Mouse (Mus musculus) adipose tissue, adult 10 weeks (tissue): ENCODE measurements around the gene Rbm14. TPM values are rescaled to one million over a fixed set of nuclear protein-coding genes. Genes with fewer than 3 reads are reported as not detected.

Experiments
- polyA plus RNA-seq: library from polyadenylated mRNA; stranded (reverse); fragments of 350-450 nt; fragmentation: Illumina TruSeq; extraction: RNeasy Lipid Tissue Mini Kit (QIAGEN cat#74804); gene quantifications from one replicate; pipeline ENCODE4 v1.2.3, GENCODE M21; 2014; ENCODE audit warnings: low read depth, low replicate concordance

The Rbm14 gene
- 16.7 TPM for polyA plus RNA-seq

GRCm38 (mm10) chr19:4811063-4811908 is at the start of gene Rbm14, which contains the start of gene Gm21992:
Gene Rbm14, minus strand, starts transcription at chr19:4811634.
Gene Gm21992, minus strand, starts transcription at chr19:4811612.

GRCm38 (mm10) chr19:4854552-4855469 is 43.4 kb upstream of the Rbm14 start, which contains the start of gene Ctsf:
Gene Ctsf, plus strand, starts transcription at chr19:4855130.

GRCm38 (mm10) chr19:4839149-4839548 is 27.7 kb upstream of the Rbm14 start, which contains the start of the genes Ccs and Ccdc87:
Gene Ccs, minus strand, starts transcription at chr19:4839332.
Gene Ccdc87, plus strand, starts transcription at chr19:4839366.

DNA sequence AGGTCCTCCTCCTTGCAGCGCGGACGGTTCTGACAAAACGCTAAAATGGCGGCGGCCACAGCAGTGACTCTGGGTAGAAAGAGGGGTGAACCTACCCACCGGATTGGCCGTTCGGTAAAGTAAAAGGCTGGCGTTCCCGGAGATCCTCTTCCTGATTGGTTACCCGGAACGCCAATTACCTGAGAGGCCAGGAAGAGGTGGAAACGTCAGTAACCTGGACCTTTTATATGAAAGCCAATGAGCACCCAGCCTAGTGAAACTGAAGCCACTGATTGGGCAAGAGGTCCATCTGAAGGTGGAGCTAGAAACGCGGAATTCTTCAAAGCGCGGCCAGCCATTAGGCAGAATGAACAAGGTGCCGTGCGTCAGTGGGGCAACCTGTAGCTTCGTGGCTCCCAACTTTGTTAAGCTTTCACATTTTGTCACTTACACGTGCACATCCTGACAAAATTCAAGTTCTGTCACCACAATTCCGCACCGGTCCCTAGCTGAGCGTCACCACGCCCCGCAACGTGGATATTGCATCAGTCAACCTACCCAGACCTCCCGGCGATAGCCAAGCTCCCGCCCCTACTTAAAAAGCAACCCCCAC is 17.5 kb downstream of the Rbm14 start, which contains the start of gene Rbm4:
Rbm4 (minus strand) TSS at position 71 of the 592 bp plus-strand sequence.

GRCm38 (mm10) chr19:4756193-4756911 is 55.1 kb downstream of the Rbm14 start, which contains the start of gene Rbm4b:
Gene Rbm4b, plus strand, starts transcription at chr19:4756497.

Other genes with a start within 250 kb of the Rbm14 start
- gene Lrfn4, start 196.0 kb downstream of the Rbm14 start, polyA plus RNA-seq, result 6.9 TPM
- 27.8 TPM for gene Rce1, start 186.0 kb downstream of the Rbm14 start, polyA plus RNA-seq
- gene Gm960, start 113.0 kb downstream of the Rbm14 start, polyA plus RNA-seq, result 1.4 TPM
- gene Sptbn2, start 100.5 kb downstream of the Rbm14 start, polyA plus RNA-seq, result 5.0 TPM
- 17.2 TPM for gene Rbm4b, start 55.1 kb downstream of the Rbm14 start, polyA plus RNA-seq
- 20.7 TPM for gene Rbm4, start 17.7 kb downstream of the Rbm14 start, polyA plus RNA-seq
- gene Gm21992, start within 50 bp of the Rbm14 start, polyA plus RNA-seq, result 7.9 TPM
- gene Ccs, start 27.7 kb upstream of the Rbm14 start, polyA plus RNA-seq, result 62.9 TPM
- gene Ccdc87, start 27.7 kb upstream of the Rbm14 start, polyA plus RNA-seq, result 1.0 TPM
- gene Ctsf, start 43.5 kb upstream of the Rbm14 start, polyA plus RNA-seq, result 65.6 TPM
- 3.4 TPM for gene Actn3, start 66.3 kb upstream of the Rbm14 start, polyA plus RNA-seq
- 18.4 TPM for gene Zdhhc24, start 67.0 kb upstream of the Rbm14 start, polyA plus RNA-seq
- gene Bbs1, start 95.0 kb upstream of the Rbm14 start, polyA plus RNA-seq, result 5.7 TPM
- 43.1 TPM for gene Dpp3, start 116.7 kb upstream of the Rbm14 start, polyA plus RNA-seq
- 3.9 TPM for gene Peli3, start 131.5 kb upstream of the Rbm14 start, polyA plus RNA-seq
- gene Mrpl11, start 150.5 kb upstream of the Rbm14 start, polyA plus RNA-seq, result 77.2 TPM
- 0.83 TPM for gene Npas4, start 178.7 kb upstream of the Rbm14 start, polyA plus RNA-seq
- gene Slc29a2, start 212.2 kb upstream of the Rbm14 start, polyA plus RNA-seq, result 1.8 TPM
- 20.8 TPM for gene B4gat1, start 227.2 kb upstream of the Rbm14 start, polyA plus RNA-seq
- gene AC124502.3, start 227.3 kb upstream of the Rbm14 start, polyA plus RNA-seq, result 1.9 TPM
- 34.8 TPM for gene Brms1, start 229.7 kb upstream of the Rbm14 start, polyA plus RNA-seq
- gene Rin1, start 238.8 kb upstream of the Rbm14 start, polyA plus RNA-seq, result 3.6 TPM